In the genomic region with DNA sequence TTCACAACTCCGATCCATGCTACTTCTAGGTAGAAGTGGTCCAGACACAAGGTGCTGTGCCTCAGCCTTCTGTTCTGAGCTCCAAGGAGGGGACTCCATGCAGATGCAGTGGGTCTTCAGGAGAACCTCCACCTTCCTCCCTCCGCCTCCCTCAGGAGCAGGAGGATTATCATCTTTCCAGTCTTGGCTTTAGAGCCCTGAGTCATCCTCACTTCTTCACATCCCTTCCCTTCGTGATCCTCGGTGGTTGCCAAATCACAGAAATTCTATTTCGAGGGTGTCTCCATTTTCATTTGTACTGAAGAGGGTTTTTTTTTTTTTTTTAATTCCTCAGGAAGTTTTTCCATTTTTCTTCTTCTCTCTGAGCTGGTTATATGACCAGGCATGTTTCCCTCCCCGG, we compare ENCODE assay signal across 17 mouse cellular contexts.
"Had no signal": no experiment of that assay in that cellular context is flagged by ENCODE, and none has a peak within 500 bp of the region (broad histone marks: within the 10 kb centered on the region; RNA-seq: fewer than 3 reads in every experiment).

No protein-coding gene starts in this region.

- ATAC-seq: midbrain, embryonic 16.5 days had no signal

- H3K4me1 ChIP-seq: midbrain, embryonic 12.5 days; neural tube, embryonic 15.5 days had no signal

- H3K27ac ChIP-seq: midbrain, embryonic 12.5 days; neural tube, embryonic 13.5 days; neural tube, embryonic 15.5 days had no signal

- DNase-seq: lung, adult 18-20 months; lung, embryonic 14.5 days; lung, postnatal 10 days; lung, postnatal 4 days; midbrain, embryonic 14.5 days; retina, postnatal 1 day; right cerebral cortex, postnatal 14 days; right cerebral cortex, postnatal 4 days; spleen, adult 18-20 months; thymus, adult 2 months; thymus, postnatal 25 days; thymus, postnatal 4 days had no signal

- H3K36me3 ChIP-seq: midbrain, embryonic 12.5 days; neural tube, embryonic 13.5 days; neural tube, embryonic 15.5 days had no signal

- H3K4me3 ChIP-seq: midbrain, embryonic 12.5 days; myocyte; neural tube, embryonic 13.5 days; neural tube, embryonic 15.5 days had no signal

- H3K27me3 ChIP-seq: midbrain, embryonic 12.5 days; neural tube, embryonic 13.5 days; neural tube, embryonic 15.5 days had no signal

- H3K9ac ChIP-seq: lung, embryonic 14.5 days; midbrain, embryonic 12.5 days; neural tube, embryonic 13.5 days; neural tube, embryonic 15.5 days had no signal

- H3K9me3 ChIP-seq: midbrain, embryonic 12.5 days; neural tube, embryonic 13.5 days; neural tube, embryonic 15.5 days had no signal

- H3K4me2 ChIP-seq: lung, embryonic 14.5 days; midbrain, embryonic 12.5 days; neural tube, embryonic 13.5 days; neural tube, embryonic 15.5 days had no signal
